Mouse (Mus musculus) right cerebral cortex, postnatal 4 days (tissue): ENCODE results near the gene Tpp1.
A peak's percentile ranks its signal among the peaks of the same experiment; 100 is the strongest.
"Not testable (repeated sequence)": the region's sequence is repeated elsewhere in the genome, so short reads cannot be mapped to it uniquely, and the experiment has no call there.

Experiments
- DNase-seq: peaks from one replicate; pipeline ENCODE4 v3.0.0-alpha.2; 2022

The Tpp1 gene

GRCm38 (mm10) chr7:105761813-105762484 is 9.9 kb upstream of the Tpp1 start:
- no peak for DNase-seq

GRCm38 (mm10) chr7:105753281-105753680 is 1.2 kb upstream of the Tpp1 start:
- DNase-seq = no peak

DNA sequence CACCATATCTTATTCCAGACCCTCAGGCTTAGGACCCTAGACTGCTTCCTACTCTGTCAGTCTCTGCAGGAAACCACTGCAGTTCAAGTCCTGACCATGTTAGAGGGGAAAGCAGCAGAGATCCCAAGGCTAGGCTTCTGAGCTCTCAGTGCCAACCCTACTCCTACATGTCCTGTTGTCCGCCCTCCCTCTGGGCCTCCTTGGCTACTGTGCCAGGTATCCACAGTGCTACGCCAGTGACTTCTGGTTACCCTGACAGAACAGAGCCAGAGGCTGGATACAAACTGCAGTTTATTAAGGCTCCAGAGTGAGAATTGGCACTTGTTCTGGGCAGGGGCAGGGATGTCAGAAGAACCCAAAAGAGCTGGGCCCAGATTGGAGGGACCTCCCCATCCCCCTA is 681 bp upstream of the Tpp1 start:
- no peak for DNase-seq

- no peak for DNase-seq
Measured at GRCm38 (mm10) chr7:105747776-105748175, 4.3 kb downstream of the Tpp1 start.

DNA sequence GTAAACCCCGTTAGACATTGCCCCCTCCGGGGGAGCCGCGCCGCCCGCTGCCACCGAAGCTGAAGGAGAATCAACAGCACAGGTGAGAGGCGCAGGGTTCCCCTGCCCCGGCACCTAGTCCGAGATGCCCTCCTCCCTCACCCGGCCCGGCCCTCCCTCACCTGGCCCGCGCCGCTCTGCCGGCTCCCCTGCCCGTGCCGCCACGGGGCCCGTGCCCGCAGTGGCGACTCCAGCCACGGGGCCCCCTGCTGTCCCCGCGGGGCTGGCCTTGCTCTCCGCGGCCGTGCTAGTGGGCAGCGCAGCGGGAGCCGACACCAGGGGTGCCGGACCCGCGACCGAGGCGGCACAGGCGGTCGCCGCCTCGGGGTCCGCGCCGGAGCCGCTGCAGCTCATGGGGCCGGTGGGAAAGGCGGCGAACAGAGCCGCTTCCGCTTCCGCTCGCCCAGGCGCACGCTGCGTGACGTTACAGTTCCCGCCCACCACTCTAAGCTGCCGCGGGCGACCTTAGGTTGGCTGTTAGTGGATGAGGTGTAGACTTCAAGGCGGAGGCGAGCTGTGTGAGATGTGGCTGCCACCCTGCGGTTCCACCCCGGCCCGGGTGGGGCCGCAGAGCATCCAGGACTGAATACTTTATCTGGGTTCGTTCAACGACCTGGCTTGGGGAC is 8.0 kb downstream of the Tpp1 start, which contains the start of gene Taf10:
TSS of gene Taf10 (minus strand) at position 436 of the 665 bp plus-strand sequence.
- peak; percentile 82 for DNase-seq

GRCm38 (mm10) chr7:105743246-105743925 is 8.6 kb downstream of the Tpp1 start:
- not testable (repeated sequence) for DNase-seq

GRCm38 (mm10) chr7:105742539-105743215 is 9.4 kb downstream of the Tpp1 start:
- not testable (repeated sequence) for DNase-seq

DNA sequence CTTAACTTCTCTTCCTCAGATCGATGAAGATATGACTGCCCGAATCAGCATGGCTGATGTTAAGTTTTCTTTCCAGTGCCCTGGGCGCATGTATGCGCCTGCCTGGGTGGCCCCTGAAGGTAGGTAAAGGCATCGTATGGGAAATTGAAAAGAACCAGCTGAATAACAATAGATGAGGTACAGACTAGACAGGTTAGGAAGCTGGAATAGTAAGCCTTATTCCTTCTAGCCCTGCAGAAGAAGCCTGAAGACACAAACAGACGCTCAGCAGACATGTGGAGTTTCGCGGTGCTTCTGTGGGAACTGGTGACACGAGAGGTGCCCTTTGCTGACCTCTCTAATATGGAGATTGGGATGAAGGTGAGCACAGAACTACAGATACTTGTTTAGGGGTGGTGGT is 10.1 kb downstream of the Tpp1 start:
- DNase-seq = no peak

GRCm38 (mm10) chr7:105740851-105741250 is 11.2 kb downstream of the Tpp1 start:
- no peak for DNase-seq

DNA sequence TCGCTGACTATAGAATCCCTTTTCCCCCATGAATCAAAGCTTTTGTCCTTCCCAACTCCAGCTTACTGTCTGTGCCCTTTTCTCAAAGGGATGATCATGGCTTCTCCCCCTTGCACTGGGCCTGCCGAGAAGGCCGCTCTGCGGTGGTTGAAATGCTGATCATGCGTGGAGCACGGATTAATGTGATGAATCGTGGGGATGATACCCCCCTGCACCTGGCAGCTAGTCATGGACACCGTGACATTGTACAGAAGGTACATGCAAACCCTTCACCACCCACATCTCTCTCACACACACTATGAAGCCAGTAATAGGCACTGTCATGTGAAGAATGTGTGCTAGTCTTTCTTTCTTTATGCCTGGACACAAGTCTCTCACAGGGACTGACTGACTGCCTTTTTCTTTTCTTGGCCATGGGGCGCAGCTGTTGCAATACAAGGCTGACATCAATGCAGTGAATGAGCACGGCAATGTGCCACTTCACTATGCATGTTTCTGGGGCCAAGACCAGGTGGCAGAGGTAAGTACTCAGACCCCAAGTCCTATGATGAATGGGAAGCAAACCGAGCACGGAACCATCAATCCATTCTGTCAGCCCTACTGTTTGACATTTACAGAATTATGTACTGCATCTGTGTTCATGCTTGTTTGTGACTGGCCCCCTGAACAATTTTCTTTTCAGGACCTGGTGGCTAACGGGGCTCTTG is 11.8 kb downstream of the Tpp1 start:
- DNase-seq = no peak

GRCm38 (mm10) chr7:105738948-105739347 is 13.1 kb downstream of the Tpp1 start:
- DNase-seq = no peak

- no peak for DNase-seq
Measured at GRCm38 (mm10) chr7:105738286-105738685, 13.7 kb downstream of the Tpp1 start.

DNA sequence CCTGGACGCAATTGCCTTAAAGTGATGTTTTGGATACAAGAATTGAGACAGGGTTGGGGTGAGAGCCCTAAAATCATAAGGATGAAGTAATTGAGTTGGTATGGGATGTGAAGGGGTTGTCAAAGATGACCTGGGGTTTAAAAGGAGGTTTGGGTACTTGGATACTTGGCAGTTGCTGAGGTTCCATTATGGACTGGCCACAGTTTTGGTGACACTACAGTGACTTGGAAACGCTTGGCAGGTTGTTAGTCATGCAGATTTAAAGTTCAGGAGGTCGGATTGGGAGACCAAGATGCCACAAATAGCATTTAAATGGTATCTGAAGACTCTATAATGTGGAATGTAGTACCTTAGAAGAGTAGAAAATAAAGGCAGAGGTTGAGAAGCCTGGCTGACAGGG is 14.4 kb downstream of the Tpp1 start:
- DNase-seq = no peak

DNA sequence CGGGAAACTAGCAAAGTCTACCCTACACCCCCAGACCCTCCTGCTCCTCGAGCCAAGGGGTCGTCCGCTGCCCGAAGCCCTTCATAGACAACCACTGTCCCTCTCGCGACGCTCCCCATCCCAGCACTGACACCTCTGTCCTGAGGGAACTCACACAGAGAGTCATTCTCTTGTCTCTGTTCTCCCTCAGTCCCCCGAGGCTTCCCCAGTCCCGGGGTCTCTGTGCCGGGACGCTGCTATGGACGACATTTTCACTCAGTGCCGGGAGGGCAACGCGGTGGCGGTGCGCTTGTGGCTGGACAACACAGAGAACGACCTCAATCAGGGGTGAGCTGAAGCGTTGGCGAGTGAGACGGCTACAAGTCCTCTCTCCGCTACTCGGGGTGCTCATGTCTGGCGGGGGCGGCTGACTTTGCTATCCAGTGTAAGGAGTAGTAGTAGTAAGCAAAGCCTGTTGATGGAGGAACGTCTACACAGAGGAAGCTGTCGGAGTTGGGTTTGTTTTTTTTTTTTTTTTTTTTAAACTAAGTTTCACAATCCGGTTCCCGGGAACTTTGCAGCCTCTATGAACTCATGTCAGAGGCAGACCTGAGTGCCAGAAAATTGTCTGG is 15.0 kb downstream of the Tpp1 start, which contains the start of gene Rrp8:
TSS of gene Rrp8 (minus strand) at position 475 of the 611 bp plus-strand sequence.
- DNase-seq = no peak

GRCm38 (mm10) chr7:105736264-105736901 is 15.7 kb downstream of the Tpp1 start, which contains the start of gene Ilk:
Gene Ilk (plus strand): TSS chr7:105736592.
- peak; percentile 86 for DNase-seq

- DNase-seq = not testable (repeated sequence)
Measured at GRCm38 (mm10) chr7:105735464-105735863, 16.6 kb downstream of the Tpp1 start.

DNA sequence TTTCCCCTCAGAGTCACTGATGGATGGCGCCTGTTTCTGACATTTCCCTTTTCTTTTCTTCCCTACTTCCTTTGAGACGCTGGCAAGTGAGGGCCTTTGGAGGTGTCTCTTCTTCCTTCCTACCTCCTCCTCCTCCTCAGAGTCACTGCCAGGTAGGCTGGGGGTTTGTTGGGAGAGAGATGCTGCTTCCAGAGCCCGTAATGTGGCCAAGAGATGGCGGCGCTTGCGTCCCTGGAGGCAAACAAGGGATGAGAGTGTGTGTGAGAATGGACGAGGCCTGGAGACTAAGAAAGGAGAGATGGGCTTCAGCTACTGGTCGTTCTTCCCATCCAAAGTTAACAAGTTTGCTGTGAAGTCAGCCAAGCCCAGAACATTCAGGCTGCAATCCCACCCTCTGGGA is 17.2 kb downstream of the Tpp1 start:
- no peak for DNase-seq

DNA sequence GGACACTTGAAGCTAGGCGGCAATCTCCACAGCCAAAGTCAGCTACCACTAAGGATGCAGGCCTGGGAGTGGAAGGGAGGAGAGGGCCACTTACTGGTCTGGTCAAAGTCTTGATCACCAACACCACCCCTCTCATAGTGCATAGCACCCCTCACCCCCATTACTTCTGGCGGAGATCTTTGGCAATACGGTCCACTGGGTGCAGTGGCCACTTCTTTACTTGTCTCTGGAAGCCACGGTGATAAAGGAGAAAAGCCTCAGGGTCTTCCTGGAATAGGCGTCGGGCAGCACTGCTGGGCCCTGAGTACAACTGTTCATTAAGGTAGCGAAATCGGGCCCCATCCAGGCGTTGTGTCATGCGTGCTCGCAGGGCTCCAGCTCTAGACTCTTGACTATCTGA is 18.2 kb downstream of the Tpp1 start:
- DNase-seq = no peak

DNA sequence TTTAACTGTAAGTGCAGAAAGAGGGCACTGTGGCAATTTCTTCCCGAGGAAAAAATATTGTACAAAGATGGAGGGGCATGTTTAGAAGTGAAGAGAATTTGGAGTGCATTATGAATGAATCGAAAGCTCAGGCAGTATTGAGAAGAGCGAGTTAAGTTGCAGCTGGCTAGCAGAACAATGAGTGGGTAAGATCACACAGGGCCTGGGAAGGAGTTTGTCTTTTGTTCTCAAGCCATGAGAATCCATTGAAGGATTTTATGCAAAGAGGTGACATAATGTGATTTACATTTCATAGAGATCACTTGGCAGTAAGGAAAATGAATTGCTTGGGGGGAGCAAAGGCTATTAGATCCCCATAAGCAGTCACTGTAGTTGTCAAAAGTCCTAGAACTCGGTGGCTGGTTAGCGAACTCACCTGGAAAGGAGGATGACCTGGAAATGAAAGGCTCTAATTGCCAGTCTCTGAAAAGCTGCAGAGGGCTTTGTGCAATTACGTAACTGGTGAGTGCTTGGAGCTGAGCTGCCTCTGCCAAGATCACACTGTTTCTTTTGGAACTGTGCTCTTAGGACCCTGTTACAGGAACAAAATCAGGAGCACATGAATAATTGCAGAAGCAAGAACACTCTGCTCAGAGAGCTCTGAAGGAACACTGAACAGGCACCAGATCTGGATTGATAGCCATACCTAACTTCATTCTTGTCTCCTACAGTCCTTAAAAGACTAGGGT is 23.2 kb downstream of the Tpp1 start:
- DNase-seq = no peak

DNA sequence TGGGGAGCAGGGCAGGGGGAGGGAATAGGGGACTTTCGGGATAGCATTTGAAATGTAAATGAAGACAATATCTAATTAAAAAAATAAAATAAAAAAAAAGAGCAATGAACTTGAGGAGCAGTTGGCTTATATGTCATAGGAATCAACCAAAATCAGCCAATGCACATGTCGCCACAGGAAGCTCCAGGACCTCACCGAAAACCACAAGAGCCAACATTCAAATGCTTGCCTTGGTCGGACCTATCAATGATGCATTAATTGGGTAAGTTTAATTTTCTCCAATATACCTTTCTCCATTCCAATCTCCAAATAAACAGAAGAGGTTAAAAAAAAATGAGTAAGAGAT is 25.1 kb downstream of the Tpp1 start:
- DNase-seq = no peak
